Mouse (Mus musculus) left cerebral cortex, adult 11 months (tissue): ENCODE measurements at regions not wholly inside any gene's neighbourhood (a gene's known extent, or its start where the extent isn't known, plus 50 kb on each side); places are given as distances from the start of the nearest gene placed in this dataset.

Source experiments
- DNase-seq: peaks from one replicate; pipeline ENCODE4 v3.0.0; 2022; ENCODE audit warnings: low spot score

DNA sequence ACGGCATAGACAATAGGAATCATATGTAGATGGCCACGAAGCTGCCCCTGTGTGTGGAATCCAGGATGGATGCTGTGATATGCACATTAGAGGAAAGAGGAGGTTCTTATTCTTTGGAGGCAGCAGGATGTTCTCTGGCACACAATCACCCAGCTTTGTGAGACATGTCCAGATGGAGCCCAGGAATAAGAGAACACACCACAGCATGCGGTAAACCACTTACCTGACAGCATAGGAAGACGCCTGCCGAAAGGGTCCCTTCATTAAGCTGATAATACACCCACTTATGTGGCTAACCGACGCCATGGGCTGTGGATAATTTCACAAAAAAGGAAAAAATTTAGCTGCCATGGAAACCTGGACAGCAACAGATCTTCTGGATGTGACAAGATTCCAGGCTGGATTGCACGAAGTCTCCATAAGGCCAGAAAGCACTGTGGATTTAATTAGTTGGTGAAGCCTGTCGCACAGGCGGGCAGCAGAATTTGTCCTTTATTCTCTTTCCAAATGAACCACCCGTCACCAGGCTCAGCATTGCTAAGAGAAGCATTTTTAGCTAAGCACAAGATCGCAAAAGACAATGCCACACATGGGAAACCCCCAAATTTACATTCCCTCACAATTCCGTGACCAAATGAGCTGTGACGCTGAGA, 61.5 kb upstream of the Nrp1 start:
- DNase-seq, result peak; percentile 8

DNA sequence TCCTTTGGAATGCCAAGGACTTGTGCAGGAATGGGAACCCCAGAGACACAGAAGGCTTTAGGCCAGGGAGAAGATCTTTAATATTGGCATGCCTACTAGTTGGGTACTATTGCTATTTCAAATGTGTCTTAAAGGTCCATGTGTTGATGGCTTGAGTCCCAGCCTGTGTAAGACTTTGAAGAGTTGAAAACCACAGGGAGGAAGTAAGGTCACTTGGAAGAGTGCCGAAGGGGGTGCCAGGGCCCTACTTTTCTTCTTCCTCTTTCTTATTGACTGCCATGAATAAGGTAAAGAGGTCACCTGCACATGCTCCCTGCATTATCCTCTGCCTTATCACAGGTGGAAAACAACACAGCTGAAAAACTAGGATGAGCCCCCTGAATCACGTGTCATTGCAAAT, 56.1 kb upstream of the Nrp1 start:
- no peak for DNase-seq
